Mouse (Mus musculus): ENCODE data around the gene Npepps. TPM values are rescaled to one million over a fixed set of nuclear protein-coding genes. Genes with fewer than 3 reads are reported as not detected.

Npepps gene
- polyA plus RNA-seq, 1 experiment from 2014 or later: 41.9 TPM

DNA sequence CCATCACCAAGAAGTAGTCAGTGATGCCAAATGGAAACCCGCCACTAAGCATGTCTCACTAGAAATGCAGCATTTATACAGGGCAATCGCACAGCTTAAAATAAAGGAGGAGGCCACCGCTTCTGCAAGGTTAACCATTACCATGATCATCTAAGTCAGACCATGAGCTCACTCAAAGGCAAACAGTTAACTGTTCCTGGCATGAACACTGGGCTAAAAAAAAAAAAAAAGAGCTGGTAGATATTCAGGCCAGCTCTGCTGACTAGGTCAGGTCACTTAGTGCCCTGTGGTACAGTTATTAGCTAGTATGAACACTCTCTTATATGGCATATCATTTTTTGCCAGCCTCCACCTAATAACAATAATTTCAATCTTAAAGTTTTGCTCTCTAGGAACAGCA is 98.0 kb downstream of the Npepps start:
- 66% methylated on average over 3 of the region's 3 CpGs for WGBS
- H3K4me1 ChIP-seq (replicated peaks; ENCODE audit: control insufficient read depth, insufficient read depth, low read length): no peaks in the 10 kb centered on the region; the same call in 1 of the 2 replicates
- H3K4me3 ChIP-seq (ENCODE audit: low read depth, low read length): no peak overlapping the region
- H3K36me3 ChIP-seq (ENCODE audit: control insufficient read depth, insufficient read depth): peaks cover 72% of the 10 kb centered on the region
- no peak for ATAC-seq
- H3K9ac ChIP-seq (ENCODE audit: low read depth, low read length): no peak overlapping the region
- no peak overlapping the region for H3K4me2 ChIP-seq (replicated peaks; ENCODE audit: low read depth)
- H3K9me3 ChIP-seq (ENCODE audit: control insufficient read depth): no peaks in the 10 kb centered on the region
- no peak overlapping the region for H3K27ac ChIP-seq (ENCODE audit: low read depth, low read length)
- H3K27me3 ChIP-seq (replicated peaks; ENCODE audit: control insufficient read depth, insufficient read depth, low read length): no peaks in the 10 kb centered on the region
- no peak for TF ChIP-seq CTCF (IDR thresholded peaks at IDR 0.05; ENCODE audit: low read depth)

DNA sequence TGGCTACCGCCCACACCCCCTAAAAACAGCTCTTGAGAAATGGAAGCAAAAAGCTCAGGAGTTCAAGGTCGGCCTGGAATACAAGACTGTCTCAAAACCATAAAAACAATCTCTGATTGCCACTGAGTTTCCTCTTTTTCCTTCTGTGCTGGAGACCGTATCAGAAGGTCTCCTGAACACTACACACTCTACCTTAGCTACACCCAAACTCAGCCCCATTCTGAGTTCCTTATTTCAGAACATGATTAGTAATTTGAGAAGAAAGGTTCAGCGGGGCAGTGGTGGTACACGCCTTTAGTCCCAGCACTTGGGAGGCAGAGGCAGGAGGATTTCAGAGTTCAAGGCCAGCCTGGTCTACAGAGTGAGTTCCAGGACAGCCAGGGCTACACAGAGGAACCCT is 99.4 kb downstream of the Npepps start:
- Histone ChIP-seq H3K4me1 (replicated peaks; ENCODE audit: control insufficient read depth, insufficient read depth, low read length) (no peaks in the 10 kb centered on the region; the same call in 1 of the 2 replicates), H3K9ac (ENCODE audit: low read depth, low read length) (no peak overlapping the region), H3K4me2 (replicated peaks; ENCODE audit: low read depth) (no peak overlapping the region), H3K4me3 (ENCODE audit: low read depth, low read length) (no peak overlapping the region), H3K36me3 (ENCODE audit: control insufficient read depth, insufficient read depth) (peaks cover 84% of the 10 kb centered on the region), H3K9me3 (ENCODE audit: control insufficient read depth) (no peaks in the 10 kb centered on the region), H3K27ac (ENCODE audit: low read depth, low read length) (0 out of 2 replicates have a peak overlapping the region, but pooled peaks have one; percentile 15), H3K27me3 (replicated peaks; ENCODE audit: control insufficient read depth, insufficient read depth, low read length) (no peaks in the 10 kb centered on the region)
- ATAC-seq: no peak
- 60% methylated on average over 5 of the region's 5 CpGs for WGBS
- no peak for TF ChIP-seq CTCF (IDR thresholded peaks at IDR 0.05; ENCODE audit: low read depth)

DNA sequence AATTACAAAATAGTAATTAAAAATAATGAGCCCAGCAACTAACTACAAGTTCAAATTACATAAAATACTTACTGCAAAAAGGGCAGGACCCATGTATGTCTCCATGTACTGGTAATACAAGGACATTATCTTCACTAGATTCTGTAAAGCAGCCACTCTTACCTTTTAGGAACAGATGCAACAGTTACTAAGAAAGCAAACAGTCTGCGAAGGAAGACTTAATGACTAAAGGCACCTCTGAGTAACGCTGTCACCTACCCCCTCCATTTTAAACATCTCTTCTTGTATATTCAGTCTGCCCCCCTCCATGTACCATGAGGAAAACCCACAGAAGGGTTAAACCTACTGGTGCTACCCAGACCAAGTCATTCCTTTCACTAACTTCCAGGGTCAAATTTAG is 102.2 kb downstream of the Npepps start:
- WGBS: 94% methylated on average over 2 of the region's 2 CpGs
- no peak overlapping the region for H3K9ac ChIP-seq (ENCODE audit: low read depth, low read length)
- no peaks in the 10 kb centered on the region for H3K4me1 ChIP-seq (replicated peaks; ENCODE audit: control insufficient read depth, insufficient read depth, low read length)
- ATAC-seq: no peak
- H3K9me3 ChIP-seq (ENCODE audit: control insufficient read depth): no peaks in the 10 kb centered on the region
- H3K4me3 ChIP-seq (ENCODE audit: low read depth, low read length): no peak overlapping the region
- TF ChIP-seq CTCF (IDR thresholded peaks at IDR 0.05; ENCODE audit: low read depth): no peak
- no peak overlapping the region for H3K27ac ChIP-seq (ENCODE audit: low read depth, low read length)
- H3K4me2 ChIP-seq (replicated peaks; ENCODE audit: low read depth): no peak overlapping the region
- no peaks in the 10 kb centered on the region for H3K27me3 ChIP-seq (replicated peaks; ENCODE audit: control insufficient read depth, insufficient read depth, low read length)
- peaks cover 95% of the 10 kb centered on the region for H3K36me3 ChIP-seq (ENCODE audit: control insufficient read depth, insufficient read depth)

GRCm38 (mm10) chr11:97176851-97177250 is 103.6 kb downstream of the Npepps start:
- H3K4me3 ChIP-seq (ENCODE audit: low read depth, low read length): no peak overlapping the region
- no peak overlapping the region for H3K4me2 ChIP-seq (replicated peaks; ENCODE audit: low read depth)
- H3K9ac ChIP-seq (ENCODE audit: low read depth, low read length): no peak overlapping the region
- no peaks in the 10 kb centered on the region for H3K4me1 ChIP-seq (replicated peaks; ENCODE audit: control insufficient read depth, insufficient read depth, low read length)
- WGBS: 43% methylated on average over 3 of the region's 3 CpGs
- H3K36me3 ChIP-seq (ENCODE audit: control insufficient read depth, insufficient read depth): peaks cover 96% of the 10 kb centered on the region
- peak; percentile 84 for TF ChIP-seq CTCF (IDR thresholded peaks at IDR 0.05; ENCODE audit: low read depth)
- H3K9me3 ChIP-seq (ENCODE audit: control insufficient read depth): no peaks in the 10 kb centered on the region
- ATAC-seq: no peak
- no peak overlapping the region for H3K27ac ChIP-seq (ENCODE audit: low read depth, low read length)
- no peaks in the 10 kb centered on the region for H3K27me3 ChIP-seq (replicated peaks; ENCODE audit: control insufficient read depth, insufficient read depth, low read length)

GRCm38 (mm10) chr11:97175499-97175898 is 104.9 kb downstream of the Npepps start:
- H3K4me2 ChIP-seq (replicated peaks; ENCODE audit: low read depth): no peak overlapping the region
- TF ChIP-seq CTCF (IDR thresholded peaks at IDR 0.05; ENCODE audit: low read depth): no peak
- H3K27ac ChIP-seq (ENCODE audit: low read depth, low read length): no peak overlapping the region
- ATAC-seq: no peak
- H3K4me3 ChIP-seq (ENCODE audit: low read depth, low read length): no peak overlapping the region
- no peaks in the 10 kb centered on the region for H3K4me1 ChIP-seq (replicated peaks; ENCODE audit: control insufficient read depth, insufficient read depth, low read length)
- WGBS: 92% methylated on average over 7 of the region's 7 CpGs
- no peaks in the 10 kb centered on the region for H3K27me3 ChIP-seq (replicated peaks; ENCODE audit: control insufficient read depth, insufficient read depth, low read length)
- H3K9ac ChIP-seq (ENCODE audit: low read depth, low read length): no peak overlapping the region
- H3K9me3 ChIP-seq (ENCODE audit: control insufficient read depth): no peaks in the 10 kb centered on the region
- peaks cover 96% of the 10 kb centered on the region for H3K36me3 ChIP-seq (ENCODE audit: control insufficient read depth, insufficient read depth)

DNA sequence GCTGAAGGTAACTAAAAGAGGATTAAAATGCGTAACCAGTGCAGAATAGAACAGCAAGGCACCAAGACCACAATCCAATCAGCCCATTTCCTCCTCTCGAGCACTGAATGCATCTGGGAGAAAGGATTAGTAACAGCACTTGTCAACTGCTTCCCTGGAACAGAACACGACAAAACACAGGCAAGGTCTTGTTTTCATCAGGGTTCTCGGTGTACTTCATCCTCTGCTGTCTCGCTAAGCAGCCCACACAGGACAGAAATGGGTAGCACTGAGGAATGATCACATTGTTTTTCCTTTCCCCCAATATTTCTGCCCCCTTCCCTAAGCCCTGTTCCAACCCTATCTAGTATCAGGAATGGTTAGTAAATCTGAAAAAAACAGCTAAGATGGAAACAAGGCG is 120.1 kb downstream of the Npepps start:
- Histone ChIP-seq H3K36me3 (ENCODE audit: control insufficient read depth, insufficient read depth) (peaks cover 71% of the 10 kb centered on the region), H3K9ac (ENCODE audit: low read depth, low read length) (no peak overlapping the region), H3K9me3 (ENCODE audit: control insufficient read depth) (no peaks in the 10 kb centered on the region), H3K4me3 (ENCODE audit: low read depth, low read length) (no peak overlapping the region), H3K27me3 (replicated peaks; ENCODE audit: control insufficient read depth, insufficient read depth, low read length) (no peaks in the 10 kb centered on the region), H3K4me2 (replicated peaks; ENCODE audit: low read depth) (no peak overlapping the region), H3K27ac (ENCODE audit: low read depth, low read length) (no peak overlapping the region), H3K4me1 (replicated peaks; ENCODE audit: control insufficient read depth, insufficient read depth, low read length) (no peaks in the 10 kb centered on the region)
- WGBS: 70% methylated on average over 6 of the region's 6 CpGs
- TF ChIP-seq CTCF (IDR thresholded peaks at IDR 0.05; ENCODE audit: low read depth): no peak
- ATAC-seq: no peak

DNA sequence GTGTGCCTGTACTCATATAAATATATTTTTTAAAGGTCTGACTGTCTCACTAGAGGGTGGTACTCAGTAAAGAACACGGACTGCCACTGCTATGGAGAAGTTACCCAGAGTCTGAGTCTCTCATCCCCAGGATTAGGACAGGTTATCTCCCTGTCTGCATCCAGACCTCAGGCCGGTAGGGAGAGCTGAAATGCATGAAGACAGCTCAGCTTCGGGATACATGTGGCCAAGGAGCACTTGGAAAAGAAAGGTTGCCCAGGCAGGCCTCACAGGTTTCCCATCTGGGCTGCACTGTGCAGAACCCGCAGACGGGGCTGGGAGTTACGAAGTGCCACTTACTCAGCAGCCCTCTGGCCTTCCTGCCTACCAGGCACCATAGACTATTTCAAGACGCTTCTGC is 123.4 kb downstream of the Npepps start:
- no peak overlapping the region for H3K4me2 ChIP-seq (replicated peaks; ENCODE audit: low read depth)
- WGBS: 77% methylated on average over 7 of the region's 7 CpGs
- H3K27me3 ChIP-seq (replicated peaks; ENCODE audit: control insufficient read depth, insufficient read depth, low read length): peaks cover 7% of the 10 kb centered on the region; the same call in 1 of the 2 replicates
- H3K4me3 ChIP-seq (ENCODE audit: low read depth, low read length): no peak overlapping the region
- H3K4me1 ChIP-seq (replicated peaks; ENCODE audit: control insufficient read depth, insufficient read depth, low read length): no peaks in the 10 kb centered on the region
- peaks cover 43% of the 10 kb centered on the region for H3K36me3 ChIP-seq (ENCODE audit: control insufficient read depth, insufficient read depth)
- no peak overlapping the region for H3K27ac ChIP-seq (ENCODE audit: low read depth, low read length)
- ATAC-seq: no peak
- no peaks in the 10 kb centered on the region for H3K9me3 ChIP-seq (ENCODE audit: control insufficient read depth)
- TF ChIP-seq CTCF (IDR thresholded peaks at IDR 0.05; ENCODE audit: low read depth): no peak
- no peak overlapping the region for H3K9ac ChIP-seq (ENCODE audit: low read depth, low read length)

Other genes starting within 250 kb of the Npepps start
- gene Lrrc46, start 239.2 kb downstream of the Npepps start, polyA plus RNA-seq (2015; fragmentation: Nextera tagmentation; extraction: Ambion mirVana): 0.17 and 0.18 TPM in 2 replicates
- 50.7 and 50.8 TPM in 2 replicates for gene Mrpl10, start 239.1 kb downstream of the Npepps start, polyA plus RNA-seq (2015; fragmentation: Nextera tagmentation; extraction: Ambion mirVana)
- gene Osbpl7, start 230.0 kb downstream of the Npepps start, polyA plus RNA-seq (2015; fragmentation: Nextera tagmentation; extraction: Ambion mirVana): 10.6 and 12.0 TPM in 2 replicates
- 0.09 and 0.13 TPM in 2 replicates for gene Tbx21, start 165.3 kb downstream of the Npepps start, polyA plus RNA-seq (2015; fragmentation: Nextera tagmentation; extraction: Ambion mirVana)
- gene Tbkbp1, start 129.1 kb downstream of the Npepps start, polyA plus RNA-seq (2015; fragmentation: Nextera tagmentation; extraction: Ambion mirVana): 1.7 and 2.4 TPM in 2 replicates
- 17.5 and 18.1 TPM in 2 replicates for gene Kpnb1, start 92.8 kb downstream of the Npepps start, polyA plus RNA-seq (2015; fragmentation: Nextera tagmentation; extraction: Ambion mirVana)
- 40.2 and 40.5 TPM in 2 replicates for gene Mrpl45, start 35.1 kb upstream of the Npepps start, polyA plus RNA-seq (2015; fragmentation: Nextera tagmentation; extraction: Ambion mirVana)
- gene Gpr179, start 71.4 kb upstream of the Npepps start, polyA plus RNA-seq (2015; fragmentation: Nextera tagmentation; extraction: Ambion mirVana): 0.07 and 0.20 TPM in 2 replicates
- 2.4 and 2.5 TPM in 2 replicates for gene Socs7, start 81.9 kb upstream of the Npepps start, polyA plus RNA-seq (2015; fragmentation: Nextera tagmentation; extraction: Ambion mirVana)
- 3.5 and 4.6 TPM in 2 replicates for gene Arhgap23, start 134.9 kb upstream of the Npepps start, polyA plus RNA-seq (2015; fragmentation: Nextera tagmentation; extraction: Ambion mirVana)
- 0.10 and 0.21 TPM in 2 replicates for gene 4933428G20Rik, start 219.7 kb upstream of the Npepps start, polyA plus RNA-seq (2015; fragmentation: Nextera tagmentation; extraction: Ambion mirVana)

All from intestine, postnatal 0 days (tissue).